Comparison of ENCODE assay signal across 8 mouse cellular contexts in genomic region chr1:151177937-151178271, GRCm38 (mm10). TPM values are rescaled to one million over a fixed set of nuclear protein-coding genes. Genes with fewer than 3 reads are reported as not detected.
DNase-seq lines count a peak whose midpoint lies in the region; ATAC-seq and TF ChIP-seq lines count a peak whose summit lies in the region.

No protein-coding gene starts in this region.

- H3K9me3 ChIP-seq in heart, embryonic 15.5 days (replicated peaks) = no peaks in the 10 kb centered on the region
- no peaks in the 10 kb centered on the region for H3K9me3 ChIP-seq in MEL (replicated peaks; ENCODE audit: insufficient read depth, low read length)
- no peaks in the 10 kb centered on the region for H3K9me3 ChIP-seq in hindbrain, embryonic 10.5 days

- H3K36me3 ChIP-seq in heart, embryonic 15.5 days = no peaks in the 10 kb centered on the region
- H3K36me3 ChIP-seq in MEL (ENCODE audit: control insufficient read depth in 1 of 2, insufficient read depth in 2 of 2, low read length in 2 of 2) = peaks cover 0 to 30% of the 10 kb centered on the region in 2 experiments; a peak in 2 of 4 replicates
- no peaks in the 10 kb centered on the region for H3K36me3 ChIP-seq in hindbrain, embryonic 10.5 days

- H3K79me2 ChIP-seq in MEL (ENCODE audit: control insufficient read depth, insufficient read depth, low read length, poor library complexity) = no peaks in the 10 kb centered on the region

- peak overlapping the region; percentile 16 for H3K4me3 ChIP-seq in heart, embryonic 15.5 days
- peak overlapping the region; percentile 41 to 52 for H3K4me3 ChIP-seq in MEL (ENCODE audit: control insufficient read depth in 1 of 2, insufficient read depth in 1 of 2, low read depth in 2 of 2, low read length in 2 of 2)
- peak overlapping the region; percentile 41 for H3K4me3 ChIP-seq in hindbrain, embryonic 10.5 days

- H3K27me3 ChIP-seq in heart, embryonic 15.5 days = no peaks in the 10 kb centered on the region
- no peaks in the 10 kb centered on the region for H3K27me3 ChIP-seq in MEL (ENCODE audit: control insufficient read depth in 1 of 2, insufficient read depth in 2 of 2, low read length in 2 of 2)
- H3K27me3 ChIP-seq in hindbrain, embryonic 10.5 days (ENCODE audit: insufficient read depth, poor library complexity, severe bottlenecking) = no peaks in the 10 kb centered on the region

- no peak for TF ChIP-seq EP300 in MEL (IDR thresholded peaks at IDR 0.05; ENCODE audit: low read depth in 1 of 2, low read length in 2 of 2)

- peaks cover 2% of the 10 kb centered on the region; the same call in 1 of the 2 replicates for H3K4me1 ChIP-seq in heart, embryonic 15.5 days (replicated peaks)
- H3K4me1 ChIP-seq in MEL (ENCODE audit: control insufficient read depth in 1 of 2, insufficient read depth in 2 of 2, low read length in 2 of 2) = peaks cover 27 to 45% of the 10 kb centered on the region in 2 experiments
- peaks cover 24% of the 10 kb centered on the region for H3K4me1 ChIP-seq in hindbrain, embryonic 10.5 days (replicated peaks)

- intact Hi-C loops in heart, postnatal 10 days (cut with DNase I) = loop anchor here (5.0 kb wide), 1 partner anchor 164 kb away; the partner anchor contains the start of gene Ivns1abp

- no peak for TF ChIP-seq CTCF in MEL (IDR thresholded peaks at IDR 0.05 in 2 of 3, conservative IDR thresholded peaks at IDR 0.05 in 1 of 3; ENCODE audit: control insufficient read depth in 1 of 3, insufficient read depth in 1 of 3, low read depth in 2 of 3, low read length in 3 of 3, poor library complexity in 1 of 3, severe bottlenecking in 1 of 3)

- no peak overlapping the region for H3K27ac ChIP-seq in heart, embryonic 15.5 days
- H3K27ac ChIP-seq in MEL (ENCODE audit: control insufficient read depth, low read depth, low read length) = peak overlapping the region; percentile 92
- H3K27ac ChIP-seq in hindbrain, embryonic 10.5 days = peak overlapping the region; percentile 72

- H3K4me2 ChIP-seq in heart, embryonic 15.5 days = peak overlapping the region; percentile 47

- no peak overlapping the region for H3K9ac ChIP-seq in heart, embryonic 15.5 days
- H3K9ac ChIP-seq in MEL (ENCODE audit: control insufficient read depth, low read depth, low read length, poor library complexity, severe bottlenecking) = peak overlapping the region; percentile 33

- DNase-seq in heart, postnatal 10 days = no peak
- DNase-seq in MEL (ENCODE audit: low read depth, low spot score) = peak; percentile 9
- no peak for DNase-seq in hindbrain, embryonic 10.5 days (ENCODE audit: low spot score)
- DNase-seq in lung, postnatal 14 days = peak; percentile 1
- no peak for DNase-seq in testis, postnatal 10 days (ENCODE audit: low spot score)
- DNase-seq in gastrocnemius, postnatal 25 days = no peak
- no peak for DNase-seq in ovary, postnatal 14 days (ENCODE audit: low spot score)

- ATAC-seq in heart, embryonic 15.5 days (replicated peaks; ENCODE audit: insufficient number of reproducible peaks, insufficient read depth, low FRiP score, low read depth) = peak; percentile 39

- 26% methylated on average over 4 of the region's 4 CpGs for WGBS in heart, embryonic 15.5 days
- 11% methylated on average over 4 of the region's 4 CpGs for WGBS in hindbrain, embryonic 10.5 days

- TF ChIP-seq POLR2A in MEL (IDR thresholded peaks at IDR 0.05; ENCODE audit: control insufficient read depth in 1 of 2, insufficient read depth in 1 of 2, low read depth in 1 of 2, low read length in 2 of 2, poor library complexity in 1 of 2) = 0 out of 4 replicates have a peak, but pooled peaks of 1 of the 2 experiments have one; percentile 42

- TF ChIP-seq RAD21 in MEL (IDR thresholded peaks at IDR 0.05; ENCODE audit: low read depth, low read length) = no peak

TF ChIP-seq in MEL, 35 proteins besides CTCF, POLR2A, EP300 and RAD21:
- TF ChIP-seq MAX (IDR thresholded peaks at IDR 0.05; ENCODE audit: low read length) = 0 out of 2 replicates have a peak, but pooled peaks have one; percentile 30
- 0 out of 2 replicates have a peak, but pooled peaks have one; percentile 10 for TF ChIP-seq HCFC1 (IDR thresholded peaks at IDR 0.05; ENCODE audit: low read depth, low read length)
- TF ChIP-seq CHD2 (IDR thresholded peaks at IDR 0.05; ENCODE audit: low read length) = no peak
- peak; percentile 34; the same call in 1 of the 2 replicates for TF ChIP-seq POLR2AphosphoS2 (IDR thresholded peaks at IDR 0.05; ENCODE audit: low read length)
- no peak for TF ChIP-seq TBP (IDR thresholded peaks at IDR 0.05; ENCODE audit: low read depth, low read length)
- TF ChIP-seq MAZ (IDR thresholded peaks at IDR 0.05; ENCODE audit: low read depth, low read length) = no peak
- TF ChIP-seq ZC3H11A (IDR thresholded peaks at IDR 0.05; ENCODE audit: low read depth, low read length) = no peak
- peak; percentile 19; the same call in 1 of the 2 replicates for TF ChIP-seq MXI1 (IDR thresholded peaks at IDR 0.05; ENCODE audit: low read depth, low read length)
- TF ChIP-seq GATA1 (IDR thresholded peaks at IDR 0.05; ENCODE audit: low read depth, low read length) = 0 out of 2 replicates have a peak, but pooled peaks have one; percentile 20
- TF ChIP-seq SMC3 (IDR thresholded peaks at IDR 0.05; ENCODE audit: low read depth, low read length) = no peak
- TF ChIP-seq TCF12 (IDR thresholded peaks at IDR 0.05; ENCODE audit: low read depth, low read length) = 0 out of 2 replicates have a peak, but pooled peaks have one; percentile 4
- 0 out of 2 replicates have a peak, but pooled peaks have one; percentile 22 for TF ChIP-seq ELF1 (IDR thresholded peaks at IDR 0.05; ENCODE audit: low read depth, low read length)

RNA-seq across cellular contexts. Expression of gene Gm47985, which starts 4.4 kb away (rescaled TPM):
- polyA plus RNA-seq in heart, embryonic 15.5 days (2015; fragmentation: Nextera tagmentation; extraction: Ambion mirVana) = 0.09 TPM in 1 of 2 replicates, not detected in the other
- under 1 TPM; 0.25 to 0.38 TPM for total RNA-seq in heart, postnatal 10 days (2021)
- total RNA-seq in MEL (2012; rRNA removed) = 0.19 and 0.26 TPM in 2 replicates
- polyA plus RNA-seq in MEL (2012; ENCODE audit: insufficient read depth in 1 of 2, insufficient read length in 2 of 2, low read depth in 1 of 2, low replicate concordance in 2 of 2, missing spikeins in 1 of 2) = under 1 TPM in 1 of 2 experiments, not detected in 1; 0.25 TPM
- polyA plus RNA-seq in hindbrain, embryonic 10.5 days (2016; fragmentation: Nextera tagmentation; extraction: Ambion mirVana) = 0.20 TPM in 1 of 2 replicates, not detected in the other
- not detected for total RNA-seq in gastrocnemius, postnatal 25 days (2021)

RNA-seq across cellular contexts. Expression of gene Gm8947, which starts 14.3 kb away (rescaled TPM):
- polyA plus RNA-seq in heart, embryonic 15.5 days (2015; fragmentation: Nextera tagmentation; extraction: Ambion mirVana) = not detected in 2 replicates
- total RNA-seq in heart, postnatal 10 days (2021) = not detected
- total RNA-seq in MEL (2012; rRNA removed) = 0.08 TPM in 1 of 2 replicates, not detected in the other
- not detected for polyA plus RNA-seq in MEL (2012; ENCODE audit: insufficient read depth in 1 of 2, insufficient read length in 2 of 2, low read depth in 1 of 2, low replicate concordance in 2 of 2, missing spikeins in 1 of 2)
- polyA plus RNA-seq in hindbrain, embryonic 10.5 days (2016; fragmentation: Nextera tagmentation; extraction: Ambion mirVana) = 0.10 and 0.25 TPM in 2 replicates
- under 1 TPM in 1 of 2 experiments, not detected in 1; 0.26 TPM for total RNA-seq in gastrocnemius, postnatal 25 days (2021)

RNA-seq across cellular contexts. Expression of gene Gm47995, which starts 20.3 kb away (rescaled TPM):
- not detected in 2 replicates for polyA plus RNA-seq in heart, embryonic 15.5 days (2015; fragmentation: Nextera tagmentation; extraction: Ambion mirVana)
- total RNA-seq in heart, postnatal 10 days (2021) = not detected
- not detected in 2 replicates for total RNA-seq in MEL (2012; rRNA removed)
- under 1 TPM in 1 of 2 experiments, not detected in 1; 0.18 TPM for polyA plus RNA-seq in MEL (2012; ENCODE audit: insufficient read depth in 1 of 2, insufficient read length in 2 of 2, low read depth in 1 of 2, low replicate concordance in 2 of 2, missing spikeins in 1 of 2)
- 0.30 TPM in 1 of 2 replicates, not detected in the other for polyA plus RNA-seq in hindbrain, embryonic 10.5 days (2016; fragmentation: Nextera tagmentation; extraction: Ambion mirVana)
- not detected for total RNA-seq in gastrocnemius, postnatal 25 days (2021)

RNA-seq across cellular contexts. Expression of gene 3110040M04Rik, which starts 26.0 kb away (rescaled TPM):
- not detected in 2 replicates for polyA plus RNA-seq in heart, embryonic 15.5 days (2015; fragmentation: Nextera tagmentation; extraction: Ambion mirVana)
- total RNA-seq in heart, postnatal 10 days (2021) = not detected
- total RNA-seq in MEL (2012; rRNA removed) = 0.19 TPM in 1 of 2 replicates, not detected in the other
- under 1 TPM in 1 of 2 experiments, not detected in 1; 0.25 TPM for polyA plus RNA-seq in MEL (2012; ENCODE audit: insufficient read depth in 1 of 2, insufficient read length in 2 of 2, low read depth in 1 of 2, low replicate concordance in 2 of 2, missing spikeins in 1 of 2)
- 0.90 TPM in 1 of 2 replicates, not detected in the other for polyA plus RNA-seq in hindbrain, embryonic 10.5 days (2016; fragmentation: Nextera tagmentation; extraction: Ambion mirVana)
- not detected for total RNA-seq in gastrocnemius, postnatal 25 days (2021)

RNA-seq across cellular contexts. Expression of gene Gm47996, which starts 32.0 kb away (rescaled TPM):
- polyA plus RNA-seq in heart, embryonic 15.5 days (2015; fragmentation: Nextera tagmentation; extraction: Ambion mirVana) = not detected in 2 replicates
- not detected for total RNA-seq in heart, postnatal 10 days (2021)
- total RNA-seq in MEL (2012; rRNA removed) = not detected in 2 replicates
- polyA plus RNA-seq in MEL (2012; ENCODE audit: insufficient read depth in 1 of 2, insufficient read length in 2 of 2, low read depth in 1 of 2, low replicate concordance in 2 of 2, missing spikeins in 1 of 2) = not detected
- 0.33 TPM in 1 of 2 replicates, not detected in the other for polyA plus RNA-seq in hindbrain, embryonic 10.5 days (2016; fragmentation: Nextera tagmentation; extraction: Ambion mirVana)
- total RNA-seq in gastrocnemius, postnatal 25 days (2021) = under 1 TPM in 1 of 2 experiments, not detected in 1; 0.35 TPM

Comparison
In these comparisons a context has a peak if more than half of its experiments do, and no peak if none do; other contexts are left out.
1. DNase-seq: peak in MEL (single experiment) and lung, postnatal 14 days (single experiment); none in heart, postnatal 10 days (0 of 2), hindbrain, embryonic 10.5 days (single experiment), testis, postnatal 10 days (single experiment), gastrocnemius, postnatal 25 days (single experiment) and ovary, postnatal 14 days (single experiment).
2. Peak in every context shown above with its lines, with median percentiles within 50 percentile points of each other: H3K4me3 ChIP-seq.